Mouse (Mus musculus): ENCODE data around the gene Sap30bp.

Gene Sap30bp

DNA sequence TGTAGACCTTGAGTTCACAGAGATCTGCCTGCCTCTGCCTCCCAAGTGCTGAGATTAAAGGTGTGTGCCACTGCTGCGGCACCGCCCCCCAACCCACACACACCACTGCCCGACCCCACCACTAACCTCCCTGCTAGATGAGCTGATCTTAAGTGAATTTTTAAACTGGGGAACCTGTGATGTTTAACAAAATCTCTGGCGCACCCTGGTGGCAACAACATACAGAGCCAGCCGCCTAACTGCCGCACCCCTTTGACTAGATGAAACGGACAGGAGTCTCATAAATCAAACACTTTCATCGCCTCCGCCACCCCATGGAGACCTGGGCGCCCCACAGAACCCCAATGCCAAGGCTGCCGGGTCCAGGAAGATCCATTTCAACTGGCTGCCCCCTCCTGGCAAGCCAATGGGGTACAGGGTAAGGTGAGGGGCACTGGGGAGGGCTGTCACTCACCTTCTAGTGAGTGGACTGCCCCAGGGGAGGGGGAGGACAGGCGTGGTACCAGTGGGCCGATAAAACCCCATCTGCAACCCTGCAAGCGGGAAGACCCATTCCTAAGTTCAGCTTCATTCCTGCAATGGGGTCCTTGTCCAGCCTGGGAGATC lies 66.6 kb downstream of the Sap30bp start:
- DNase-seq (ENCODE audit: low read depth, low spot score) = no peak

DNA sequence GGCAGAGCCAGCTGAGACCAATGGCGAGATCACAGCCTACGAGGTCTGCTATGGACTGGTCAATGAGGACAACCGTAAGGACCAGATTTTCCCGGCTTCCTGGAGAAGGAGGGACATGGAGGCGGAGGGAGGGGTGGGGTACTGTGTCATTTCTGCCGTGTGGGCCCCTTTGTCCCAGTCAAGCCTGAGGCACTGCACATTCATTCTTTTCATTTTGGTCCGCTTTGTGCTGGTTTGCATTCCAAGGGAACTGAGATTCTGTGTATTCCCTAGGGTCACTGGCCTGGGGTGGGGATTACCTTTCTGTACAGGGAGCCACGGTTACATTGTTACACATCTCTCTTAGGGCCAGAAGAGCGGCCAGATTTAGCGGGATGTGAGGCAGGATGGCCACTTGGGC lies 67.5 kb downstream of the Sap30bp start:
- no peak for DNase-seq (ENCODE audit: low read depth, low spot score)

DNA sequence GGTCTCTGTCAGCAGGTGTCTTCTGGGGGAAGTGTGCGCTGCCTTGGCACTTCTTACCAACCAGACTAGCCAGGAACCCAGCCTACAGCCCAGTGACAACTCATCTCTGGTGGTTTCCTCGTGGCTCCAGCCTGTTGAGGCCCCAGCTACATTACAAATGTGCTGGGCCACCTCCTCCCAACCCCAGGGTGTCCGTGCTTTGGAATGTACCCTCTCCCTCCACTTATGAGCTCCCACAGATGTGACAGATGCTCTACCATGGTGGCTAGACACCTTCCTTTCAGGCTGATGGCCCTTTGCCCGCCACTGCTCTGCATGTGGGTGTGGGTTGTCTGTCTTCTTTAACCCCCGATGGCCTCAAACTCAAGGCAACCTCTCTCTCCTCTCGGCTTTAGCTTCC lies 68.6 kb downstream of the Sap30bp start:
- DNase-seq (ENCODE audit: low read depth, low spot score) = no peak

DNA sequence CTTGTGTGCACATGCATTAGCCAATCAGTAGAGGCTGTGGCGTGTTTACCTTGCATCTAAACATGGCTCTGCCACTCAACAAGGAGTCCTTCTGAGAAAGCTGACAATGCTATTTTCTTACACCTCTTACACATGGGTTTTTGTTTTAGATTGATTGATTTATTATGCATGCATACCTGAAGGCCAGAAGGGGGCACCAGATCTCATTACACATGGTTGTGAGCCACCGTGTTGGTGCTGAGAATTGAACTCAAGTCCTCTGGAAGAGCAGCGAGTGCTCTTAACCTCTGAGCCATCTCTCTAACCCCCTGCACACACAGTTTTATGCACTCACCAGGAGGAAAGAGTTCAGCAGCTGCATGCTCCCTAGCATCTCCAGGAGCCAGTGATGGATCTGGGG lies 69.8 kb downstream of the Sap30bp start:
- no peak for DNase-seq (ENCODE audit: low read depth, low spot score)

DNA sequence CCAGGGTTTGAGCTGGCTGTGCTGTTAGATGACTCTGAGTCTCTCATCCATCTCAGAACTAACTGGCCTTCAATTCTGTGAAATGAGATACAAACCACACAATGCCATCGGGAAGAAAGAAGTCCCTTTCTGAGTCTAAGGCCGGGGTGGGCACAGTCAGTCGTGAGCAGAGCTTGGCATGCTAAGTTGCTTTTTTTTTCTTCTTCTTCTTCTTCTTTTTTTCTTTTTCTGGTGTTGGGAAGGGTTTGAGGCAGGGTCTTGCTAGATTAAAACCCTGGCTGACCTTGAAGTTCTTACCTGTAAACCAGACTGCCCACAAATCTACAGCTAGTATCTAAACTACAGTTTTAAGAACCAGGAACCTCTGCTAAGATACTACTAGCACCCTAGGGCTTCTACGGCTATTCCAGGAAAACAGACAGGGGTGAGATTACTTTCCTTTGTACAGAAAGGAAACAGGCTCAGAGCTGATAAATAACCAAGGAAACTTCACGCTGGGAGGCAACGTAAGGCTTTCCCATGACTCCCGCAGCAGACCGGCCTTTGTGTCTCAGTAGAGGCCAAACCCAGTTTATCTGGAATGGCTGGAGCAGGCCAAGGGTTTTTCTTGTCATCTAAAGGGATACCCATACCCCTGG lies 71.2 kb downstream of the Sap30bp start:
- no peak for DNase-seq (ENCODE audit: low read depth, low spot score)

DNA sequence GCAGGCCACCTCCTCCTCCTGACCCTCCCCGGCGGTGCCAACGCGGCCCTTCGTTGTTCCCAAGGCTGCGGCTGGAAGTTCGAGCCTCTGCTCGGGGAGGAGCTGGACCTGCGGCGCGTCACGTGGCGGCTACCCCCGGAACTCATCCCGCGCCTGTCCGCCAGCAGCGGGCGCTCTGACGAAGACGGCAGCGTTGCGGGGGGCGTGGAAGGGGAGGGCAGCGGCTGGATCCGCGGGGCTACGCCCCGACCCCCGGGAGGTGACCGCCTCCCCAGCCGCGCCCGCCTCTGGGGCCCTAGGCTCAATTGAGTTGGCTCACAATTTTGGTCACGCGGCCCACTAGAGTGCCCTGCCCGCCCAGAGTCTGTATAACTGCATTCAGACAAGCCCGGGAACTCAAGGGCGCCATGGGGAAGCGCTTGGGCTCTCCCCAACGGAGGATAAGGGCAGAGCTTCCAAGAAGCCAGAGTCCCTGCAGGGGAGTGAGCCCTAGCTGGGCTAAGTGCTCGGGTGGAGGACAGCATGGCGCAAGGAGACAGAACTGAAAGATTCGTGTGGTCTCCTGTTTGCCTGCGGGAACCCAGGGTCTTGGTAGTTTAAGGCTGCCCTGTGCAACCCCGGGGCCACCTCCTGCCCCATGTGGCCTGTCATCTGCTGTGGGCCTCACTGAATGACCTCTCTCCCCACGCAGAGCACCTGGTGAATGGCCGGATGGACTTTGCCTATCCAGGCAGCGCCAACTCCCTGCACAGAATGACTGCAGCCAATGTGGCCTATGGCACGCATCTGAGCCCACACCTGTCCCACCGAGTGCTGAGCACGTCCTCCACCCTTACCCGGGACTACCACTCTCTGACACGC lies 72.0 kb downstream of the Sap30bp start:
- DNase-seq (ENCODE audit: low read depth, low spot score) = peak; percentile 63

DNA sequence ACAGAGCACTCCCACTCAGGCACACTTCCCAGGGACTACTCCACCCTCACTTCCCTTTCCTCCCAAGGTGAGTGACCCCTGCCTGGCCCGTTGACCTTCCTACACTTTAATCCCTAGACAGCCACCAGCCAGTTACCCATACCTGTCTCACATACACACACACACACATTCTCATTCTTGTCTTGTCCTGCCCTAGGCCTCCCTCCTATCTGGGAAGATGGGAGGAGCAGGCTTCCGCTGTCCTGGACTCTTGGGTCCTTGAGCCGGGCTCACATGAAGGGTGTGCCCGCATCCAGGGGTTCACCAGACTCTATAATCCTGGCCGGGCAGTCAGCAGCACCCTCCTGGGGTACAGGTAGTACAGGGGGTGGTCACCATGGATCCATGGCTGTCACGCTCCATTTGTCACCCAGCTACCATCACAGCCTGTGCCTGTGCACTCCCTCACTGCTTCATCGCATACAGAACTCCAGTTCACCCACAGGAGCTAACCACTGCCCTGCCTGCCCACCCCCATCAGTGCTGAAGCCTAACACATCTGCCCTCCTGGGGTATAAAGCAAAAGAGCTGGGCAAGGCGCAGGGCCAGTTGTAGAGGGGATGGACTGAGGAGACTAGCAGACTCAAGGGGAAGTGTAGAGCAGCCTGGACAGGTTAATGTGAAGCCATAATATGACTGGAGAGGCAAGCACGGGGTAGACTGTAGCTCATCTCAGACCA lies 72.8 kb downstream of the Sap30bp start:
- DNase-seq (ENCODE audit: low read depth, low spot score) = no peak

DNA sequence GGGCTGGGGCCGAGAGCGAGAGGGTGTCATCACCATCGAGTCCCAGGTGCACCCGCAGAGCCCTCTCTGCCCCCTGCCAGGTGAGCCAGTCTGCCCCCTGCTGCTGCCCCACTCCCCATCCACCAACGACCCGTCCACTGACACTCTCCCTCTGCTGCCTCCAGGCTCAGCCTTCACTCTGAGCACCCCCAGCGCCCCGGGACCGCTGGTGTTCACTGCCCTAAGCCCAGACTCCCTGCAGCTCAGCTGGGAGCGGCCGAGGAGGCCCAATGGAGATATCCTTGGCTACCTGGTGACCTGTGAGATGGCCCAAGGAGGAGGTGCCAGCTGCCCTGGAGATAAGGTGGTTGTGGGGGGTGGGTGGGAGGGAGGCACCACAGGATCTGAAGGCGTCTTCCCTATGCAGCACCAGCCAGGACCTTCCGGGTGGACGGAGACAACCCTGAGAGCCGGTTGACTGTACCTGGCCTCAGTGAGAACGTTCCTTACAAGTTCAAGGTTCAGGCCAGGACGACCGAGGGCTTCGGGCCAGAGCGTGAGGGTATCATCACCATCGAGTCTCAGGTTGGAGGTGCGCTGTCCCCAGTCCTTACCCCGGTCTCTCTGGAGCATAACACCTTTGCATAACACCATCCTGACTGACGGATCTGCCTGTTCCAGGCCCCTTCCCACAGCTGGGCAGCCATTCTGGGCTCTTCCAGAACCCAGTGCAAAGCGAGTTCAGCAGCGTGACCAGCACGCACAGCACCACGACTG lies 74.2 kb downstream of the Sap30bp start:
- no peak for DNase-seq (ENCODE audit: low read depth, low spot score)

DNA sequence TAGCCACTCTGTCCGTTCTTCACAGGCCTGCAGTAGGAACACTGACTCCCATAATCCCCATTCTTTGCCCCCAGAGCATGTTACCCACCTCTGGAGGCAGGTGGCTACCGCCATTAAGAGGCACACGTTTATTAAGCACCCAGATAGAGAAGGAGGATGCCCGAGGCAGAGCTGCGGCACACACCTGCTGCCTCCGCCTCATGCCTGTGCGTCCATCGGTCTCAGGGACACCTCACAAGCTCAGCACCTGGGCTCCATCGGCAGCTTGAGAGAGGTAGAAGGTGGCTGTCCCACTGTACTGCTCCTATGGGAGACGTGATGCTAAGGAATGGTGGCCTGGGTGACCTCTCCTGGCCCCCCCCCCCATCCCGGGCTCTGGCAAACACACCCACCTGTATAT lies 75.3 kb downstream of the Sap30bp start:
- DNase-seq (ENCODE audit: low read depth, low spot score) = no peak

DNA sequence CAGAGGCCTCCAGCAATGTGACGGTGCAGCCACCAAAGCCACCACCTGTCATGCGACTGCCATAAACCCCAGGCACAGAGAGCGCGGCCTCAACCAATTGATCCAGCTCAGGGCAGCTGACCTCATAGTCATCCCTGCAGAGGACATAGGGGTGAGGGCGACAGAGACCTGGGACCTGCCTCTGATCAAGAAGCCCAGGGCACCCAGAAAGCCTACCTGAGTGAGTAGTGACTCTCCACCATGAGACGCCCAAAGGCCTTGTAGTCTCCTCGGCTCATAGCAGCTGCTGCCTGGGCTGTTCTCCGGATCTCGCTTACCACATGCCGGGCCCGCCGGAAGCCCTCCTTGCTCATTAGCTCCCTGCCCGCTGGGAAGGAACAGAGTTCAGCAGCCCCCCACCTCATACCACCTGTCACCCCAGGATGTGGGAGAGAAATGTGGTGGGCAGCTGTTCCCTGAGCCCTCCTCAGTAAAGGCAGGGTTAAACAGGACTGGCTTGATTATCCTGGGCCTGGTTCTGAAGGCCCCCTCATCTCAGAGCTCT lies 75.8 kb downstream of the Sap30bp start:
- no peak for DNase-seq (ENCODE audit: low read depth, low spot score)

DNA sequence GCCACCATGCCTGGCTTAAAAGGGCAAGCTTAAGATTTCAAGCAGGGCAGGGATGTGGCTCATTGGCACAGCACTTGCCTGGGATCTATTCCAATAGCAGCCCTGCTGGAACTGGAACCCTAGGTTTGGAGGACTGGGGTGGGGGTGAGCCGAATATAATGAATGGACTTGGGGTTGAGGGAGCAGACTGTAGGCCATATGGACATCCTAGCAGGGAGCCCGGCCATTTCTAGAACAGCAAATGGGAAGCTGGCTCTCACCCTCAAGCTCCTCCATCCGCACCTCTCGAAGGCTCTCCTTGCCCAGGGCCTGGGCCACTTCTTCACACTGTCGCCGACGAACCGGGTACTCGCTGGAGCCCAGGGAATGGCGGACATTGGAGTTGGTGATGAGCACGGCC lies 76.6 kb downstream of the Sap30bp start:
- DNase-seq (ENCODE audit: low read depth, low spot score) = no peak

DNA sequence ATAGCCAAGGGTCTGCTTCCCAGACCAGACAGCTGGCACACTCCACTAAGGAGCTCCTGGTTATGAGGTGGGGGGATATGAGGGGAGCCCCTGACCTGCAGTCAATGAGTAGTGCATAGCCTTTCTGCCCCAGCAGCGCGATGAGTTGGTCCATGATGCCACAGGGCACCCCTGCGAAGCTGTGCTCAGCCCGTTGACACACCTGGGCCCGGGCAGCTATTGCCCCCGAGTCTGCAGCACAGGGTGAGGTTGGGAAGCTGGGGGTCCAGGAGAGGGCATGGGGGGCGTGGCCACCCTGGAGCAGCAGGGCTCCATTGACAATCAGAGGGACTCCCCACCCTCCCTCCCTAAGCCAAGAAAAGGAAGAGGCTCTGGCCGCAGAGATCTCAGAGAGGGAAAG lies 77.1 kb downstream of the Sap30bp start:
- DNase-seq (ENCODE audit: low read depth, low spot score) = no peak

DNA sequence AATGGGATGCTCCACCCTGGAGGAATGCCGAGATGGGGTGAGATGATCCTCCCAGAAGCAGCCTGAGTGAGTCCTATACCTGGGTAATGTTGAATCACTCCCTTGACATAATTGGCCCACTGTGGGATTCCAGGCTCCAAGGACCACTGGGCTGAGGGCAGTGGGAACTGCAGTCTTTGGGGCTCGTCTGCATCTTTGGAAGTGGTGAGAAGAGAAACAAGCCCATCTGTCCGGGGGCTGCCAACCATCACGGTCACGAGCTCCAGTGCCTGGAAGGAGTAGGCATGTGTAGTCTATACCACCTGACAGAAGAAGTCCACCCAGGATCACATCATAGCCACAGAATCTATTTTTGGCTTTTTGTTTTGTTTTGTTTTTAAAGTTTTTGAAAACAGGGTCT lies 77.9 kb downstream of the Sap30bp start:
- DNase-seq (ENCODE audit: low read depth, low spot score) = no peak

DNA sequence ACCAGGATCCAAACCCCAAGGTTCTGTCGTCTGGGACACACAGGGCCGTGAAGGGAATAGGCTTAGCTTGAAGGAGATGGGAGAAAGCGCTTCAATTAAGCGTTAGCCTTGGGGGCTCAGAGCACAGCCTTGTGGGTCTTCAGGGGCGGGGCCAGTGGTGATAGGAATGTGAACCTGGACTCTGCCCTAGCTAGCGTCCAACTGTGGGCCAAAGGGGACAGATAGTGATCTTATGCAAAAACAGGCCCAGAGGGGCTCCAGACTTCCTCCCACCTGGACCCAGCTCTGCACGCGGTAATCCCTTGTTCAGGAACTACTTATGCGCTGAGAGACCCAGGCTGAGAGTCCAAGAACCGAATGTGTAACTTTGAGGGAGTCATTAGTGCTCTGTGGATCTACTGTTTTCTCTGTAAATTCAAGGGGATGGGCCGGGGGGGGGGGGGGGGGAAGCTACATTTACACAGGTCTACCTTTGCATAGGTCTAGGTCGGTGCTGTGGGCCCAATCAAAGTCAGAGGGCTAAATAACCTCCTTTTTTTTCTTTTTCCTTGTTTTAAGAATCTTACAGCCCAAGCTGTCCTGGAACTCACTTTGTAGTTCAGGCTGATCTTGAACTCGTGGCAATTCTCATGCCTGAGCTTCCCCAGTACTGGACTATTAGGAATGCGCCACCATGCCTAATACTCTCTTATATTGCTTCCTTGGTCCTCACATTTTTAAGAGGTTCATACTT lies 78.6 kb downstream of the Sap30bp start:
- no peak for DNase-seq (ENCODE audit: low read depth, low spot score)

DNA sequence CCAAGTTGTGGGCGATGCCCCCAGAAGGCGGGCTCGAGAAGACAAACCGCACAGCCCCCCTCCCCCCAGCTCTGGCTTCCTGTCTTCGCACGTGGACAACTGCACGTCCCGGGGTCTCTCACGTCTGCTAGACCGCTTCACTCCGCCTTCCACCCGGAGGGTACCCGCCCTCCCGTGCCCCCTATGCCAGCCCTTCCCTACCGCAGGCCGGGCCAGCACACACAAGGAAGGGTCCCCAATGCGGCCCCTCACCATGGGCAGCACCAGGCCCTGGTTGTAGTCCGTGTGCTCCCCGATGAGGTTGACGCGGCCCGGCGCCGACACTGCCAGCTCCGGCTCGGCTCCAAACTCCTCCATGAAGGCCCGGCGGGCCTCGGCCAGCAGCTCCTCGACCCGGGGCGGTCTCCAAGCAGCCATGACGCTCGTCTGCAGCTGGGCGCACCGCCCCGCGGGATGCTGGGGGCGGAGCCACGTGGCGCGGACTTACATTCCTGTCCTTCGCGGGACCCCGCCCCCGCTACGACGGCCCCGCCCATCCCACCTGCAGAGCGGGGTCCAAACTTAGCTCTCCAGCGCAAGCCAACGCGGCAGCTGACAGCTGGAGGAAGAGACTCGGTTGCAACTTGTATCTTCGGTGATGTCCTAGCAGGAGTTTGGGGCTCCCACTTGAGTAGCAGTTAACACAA lies 79.3 kb downstream of the Sap30bp start, which contains the start of gene Galk1:
Gene Galk1 (minus strand): TSS at position 458 of the 686 bp plus-strand sequence.
- peak; percentile 90 for DNase-seq (ENCODE audit: low read depth, low spot score)

DNA sequence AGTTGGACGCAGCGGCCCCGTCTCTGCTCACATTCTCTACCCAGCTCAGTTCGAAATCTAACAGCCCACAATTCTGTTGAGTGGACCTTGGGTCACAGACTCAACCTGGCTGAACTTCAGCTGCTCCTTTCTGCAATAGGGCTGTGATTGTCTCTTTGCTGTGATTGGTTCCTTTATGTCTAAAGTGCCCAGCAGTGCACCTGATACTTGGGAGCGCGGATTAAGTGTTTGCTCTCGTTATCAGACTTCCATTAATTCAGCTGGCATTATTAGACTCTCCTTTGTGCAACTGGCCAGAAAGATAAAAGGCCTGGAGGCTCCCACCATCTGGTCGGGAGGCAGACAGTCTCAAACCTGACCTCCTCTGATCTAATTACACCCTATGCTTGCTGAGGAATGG lies 81.7 kb downstream of the Sap30bp start:
- no peak for DNase-seq (ENCODE audit: low read depth, low spot score)

Data from embryo, embryonic 11.5 days (tissue).